Mouse (Mus musculus): ENCODE measurements around the gene Ubald2. TPM values are rescaled to one million over a fixed set of nuclear protein-coding genes. Genes with fewer than 3 reads are reported as not detected.
"Not testable (repeated sequence)": the region's sequence is repeated elsewhere in the genome, so short reads cannot be mapped to it uniquely, and the experiment has no call there.

Gene Ubald2
- polyA plus RNA-seq, 1 experiment from 2014 or later = 95.5 TPM

- no peak for ATAC-seq
- no peaks in the 10 kb centered on the region for H3K9me3 ChIP-seq (replicated peaks; ENCODE audit: control insufficient read depth, low read length)
- 90% methylated on average over 2 of the region's 2 CpGs for WGBS
Observed at GRCm38 (mm10) chr11:116422562-116422961, 11.3 kb upstream of the Ubald2 start.

GRCm38 (mm10) chr11:116423214-116423613 lies 10.7 kb upstream of the Ubald2 start:
- Histone ChIP-seq H3K27me3 (replicated peaks; ENCODE audit: control insufficient read depth, insufficient read depth, low read length) (no peaks in the 10 kb centered on the region), H3K27ac (ENCODE audit: low read depth, low read length) (no peak overlapping the region), H3K4me1 (ENCODE audit: control insufficient read depth, insufficient read depth, low read length) (no peaks in the 10 kb centered on the region), H3K36me3 (ENCODE audit: control insufficient read depth, insufficient read depth, low read length) (no peaks in the 10 kb centered on the region), H3K9me3 (replicated peaks; ENCODE audit: control insufficient read depth, low read length) (no peaks in the 10 kb centered on the region), H3K9ac (ENCODE audit: low read length) (no peak overlapping the region), H3K4me2 (ENCODE audit: low read length) (no peak overlapping the region), H3K4me3 (ENCODE audit: low read depth, low read length) (no peak overlapping the region)
- 83% methylated on average over 6 of the region's 6 CpGs for WGBS
- no peak for ATAC-seq
- DNase-seq (ENCODE audit: low spot score) = no peak

More at GRCm38 (mm10) chr11:116422562-116422961, 11.3 kb upstream of the Ubald2 start:
- H3K4me2 ChIP-seq (ENCODE audit: low read length) = no peak overlapping the region
- H3K9ac ChIP-seq (ENCODE audit: low read length) = no peak overlapping the region
- no peak overlapping the region for H3K27ac ChIP-seq (ENCODE audit: low read depth, low read length)
- no peaks in the 10 kb centered on the region for H3K4me1 ChIP-seq (ENCODE audit: control insufficient read depth, insufficient read depth, low read length)
- H3K4me3 ChIP-seq (ENCODE audit: low read depth, low read length) = no peak overlapping the region
- H3K36me3 ChIP-seq (ENCODE audit: control insufficient read depth, insufficient read depth, low read length) = no peaks in the 10 kb centered on the region
- no peaks in the 10 kb centered on the region for H3K27me3 ChIP-seq (replicated peaks; ENCODE audit: control insufficient read depth, insufficient read depth, low read length)
- no peak for DNase-seq (ENCODE audit: low spot score)

GRCm38 (mm10) chr11:116423782-116424620 lies 9.9 kb upstream of the Ubald2 start:
- 90% methylated on average over 10 of the region's 10 CpGs for WGBS
- DNase-seq (ENCODE audit: low spot score) = no peak
- Histone ChIP-seq H3K4me2 (ENCODE audit: low read length) (no peak overlapping the region), H3K9me3 (replicated peaks; ENCODE audit: control insufficient read depth, low read length) (no peaks in the 10 kb centered on the region), H3K4me3 (ENCODE audit: low read depth, low read length) (no peak overlapping the region), H3K4me1 (ENCODE audit: control insufficient read depth, insufficient read depth, low read length) (no peaks in the 10 kb centered on the region), H3K36me3 (ENCODE audit: control insufficient read depth, insufficient read depth, low read length) (no peaks in the 10 kb centered on the region), H3K27me3 (replicated peaks; ENCODE audit: control insufficient read depth, insufficient read depth, low read length) (no peaks in the 10 kb centered on the region), H3K27ac (ENCODE audit: low read depth, low read length) (no peak overlapping the region), H3K9ac (ENCODE audit: low read length) (no peak overlapping the region)
- ATAC-seq = no peak

GRCm38 (mm10) chr11:116424621-116425407 lies 9.1 kb upstream of the Ubald2 start:
- DNase-seq (ENCODE audit: low spot score) (no peak), ATAC-seq (no peak)
- H3K4me2 ChIP-seq (ENCODE audit: low read length) = no peak overlapping the region
- no peak overlapping the region for H3K9ac ChIP-seq (ENCODE audit: low read length)
- H3K36me3 ChIP-seq (ENCODE audit: control insufficient read depth, insufficient read depth, low read length) = no peaks in the 10 kb centered on the region
- H3K9me3 ChIP-seq (replicated peaks; ENCODE audit: control insufficient read depth, low read length) = no peaks in the 10 kb centered on the region
- 57% methylated on average over 8 of the region's 8 CpGs for WGBS
- no peak overlapping the region for H3K27ac ChIP-seq (ENCODE audit: low read depth, low read length)
- no peaks in the 10 kb centered on the region for H3K27me3 ChIP-seq (replicated peaks; ENCODE audit: control insufficient read depth, insufficient read depth, low read length)
- no peak overlapping the region for H3K4me3 ChIP-seq (ENCODE audit: low read depth, low read length)
- H3K4me1 ChIP-seq (ENCODE audit: control insufficient read depth, insufficient read depth, low read length) = no peaks in the 10 kb centered on the region

- not testable (repeated sequence) for ATAC-seq; H3K9ac ChIP-seq (ENCODE audit: low read length)
Observed at GRCm38 (mm10) chr11:116426328-116426727, 7.6 kb upstream of the Ubald2 start.

GRCm38 (mm10) chr11:116426852-116427575 lies 6.9 kb upstream of the Ubald2 start:
- no peak for ATAC-seq
- 76% methylated on average over 6 of the region's 6 CpGs for WGBS

More at GRCm38 (mm10) chr11:116426328-116426727, 7.6 kb upstream of the Ubald2 start:
- WGBS = 90% methylated on average over 11 of the region's 11 CpGs
- H3K36me3 ChIP-seq (ENCODE audit: control insufficient read depth, insufficient read depth, low read length); H3K4me2 ChIP-seq (ENCODE audit: low read length); H3K4me3 ChIP-seq (ENCODE audit: low read depth, low read length); DNase-seq (ENCODE audit: low spot score); H3K27ac ChIP-seq (ENCODE audit: low read depth, low read length); H3K27me3 ChIP-seq (replicated peaks; ENCODE audit: control insufficient read depth, insufficient read depth, low read length); H3K9me3 ChIP-seq (replicated peaks; ENCODE audit: control insufficient read depth, low read length); H3K4me1 ChIP-seq (ENCODE audit: control insufficient read depth, insufficient read depth, low read length): not testable (repeated sequence)

GRCm38 (mm10) chr11:116428872-116429859 lies 4.7 kb upstream of the Ubald2 start:
- H3K27me3 ChIP-seq (replicated peaks; ENCODE audit: control insufficient read depth, insufficient read depth, low read length) = no peaks in the 10 kb centered on the region
- no peak overlapping the region for H3K9ac ChIP-seq (ENCODE audit: low read length)
- H3K27ac ChIP-seq (ENCODE audit: low read depth, low read length) = no peak overlapping the region
- WGBS = 61% methylated on average over 13 of the region's 13 CpGs
- ATAC-seq (no peak), DNase-seq (ENCODE audit: low spot score) (no peak)
- H3K36me3 ChIP-seq (ENCODE audit: control insufficient read depth, insufficient read depth, low read length) = no peaks in the 10 kb centered on the region
- no peak overlapping the region for H3K4me2 ChIP-seq (ENCODE audit: low read length)
- peaks cover 4% of the 10 kb centered on the region; the same call in 1 of the 2 replicates for H3K4me1 ChIP-seq (ENCODE audit: control insufficient read depth, insufficient read depth, low read length)
- no peaks in the 10 kb centered on the region for H3K9me3 ChIP-seq (replicated peaks; ENCODE audit: control insufficient read depth, low read length)
- H3K4me3 ChIP-seq (ENCODE audit: low read depth, low read length) = no peak overlapping the region

More at GRCm38 (mm10) chr11:116426852-116427575, 6.9 kb upstream of the Ubald2 start:
- no peaks in the 10 kb centered on the region for H3K27me3 ChIP-seq (replicated peaks; ENCODE audit: control insufficient read depth, insufficient read depth, low read length)
- H3K36me3 ChIP-seq (ENCODE audit: control insufficient read depth, insufficient read depth, low read length) = no peaks in the 10 kb centered on the region
- no peak for DNase-seq (ENCODE audit: low spot score)
- H3K9ac ChIP-seq (ENCODE audit: low read length) = no peak overlapping the region
- no peak overlapping the region for H3K4me3 ChIP-seq (ENCODE audit: low read depth, low read length)
- no peak overlapping the region for H3K4me2 ChIP-seq (ENCODE audit: low read length)
- no peak overlapping the region for H3K27ac ChIP-seq (ENCODE audit: low read depth, low read length)
- peaks cover 4% of the 10 kb centered on the region; the same call in 1 of the 2 replicates for H3K4me1 ChIP-seq (ENCODE audit: control insufficient read depth, insufficient read depth, low read length)
- no peaks in the 10 kb centered on the region for H3K9me3 ChIP-seq (replicated peaks; ENCODE audit: control insufficient read depth, low read length)
